8 mouse cellular contexts compared by ENCODE assay signal in genomic region chr3:40443788-40444595, GRCm38 (mm10).
DNase-seq lines count a peak whose midpoint lies in the region; ATAC-seq and TF ChIP-seq lines count a peak whose summit lies in the region.

No protein-coding gene starts in this region.

- intact Hi-C loops in heart, adult 2 months (cut with DNase I) = loop anchor here (2.0 kb wide), 2 partner anchors 51 to 1557 kb away; partner anchors contain the start of gene Fat4

- 30% methylated on average over 20 of the region's 20 CpGs for WGBS in heart, adult 2 months
- WGBS in embryonic facial prominence, embryonic 12.5 days = 25% methylated on average over 20 of the region's 20 CpGs

- no peak for TF ChIP-seq POLR2A in heart, adult 2 months (IDR thresholded peaks at IDR 0.05; ENCODE audit: insufficient read depth, low read depth, low read length)

- peak; percentile 94 for TF ChIP-seq CTCF in heart, adult 2 months (IDR thresholded peaks at IDR 0.05)

- peak; percentile 47; the same call in 1 of the 2 replicates for ATAC-seq in embryonic facial prominence, embryonic 12.5 days (ENCODE audit: insufficient number of reproducible peaks, insufficient read depth, low FRiP score, low TSS enrichment)
- ATAC-seq in hematopoietic stem cell, adult 5-6 weeks (replicated peaks in 1 of 2; ENCODE audit: insufficient read depth in 1 of 2, low FRiP score in 2 of 2, low TSS enrichment in 1 of 2, low read depth in 1 of 2, poor library complexity in 2 of 2, severe bottlenecking in 2 of 2) = peak; percentile 22 to 42; a peak in 1 of 4 replicates
- ATAC-seq in megakaryocyte-erythroid progenitor cell, adult 5-6 weeks (replicated peaks; ENCODE audit: low FRiP score, low TSS enrichment, poor library complexity, severe bottlenecking) = peak; percentile 26; the same call in 1 of the 2 replicates

- H3K9me3 ChIP-seq in embryonic facial prominence, embryonic 12.5 days = no peaks in the 10 kb centered on the region

- no peaks in the 10 kb centered on the region for H3K27me3 ChIP-seq in heart, adult 2 months (ENCODE audit: control insufficient read depth, insufficient read depth, low read length)
- no peaks in the 10 kb centered on the region for H3K27me3 ChIP-seq in embryonic facial prominence, embryonic 12.5 days
- H3K27me3 ChIP-seq in splenic B cell, adult 2 months (ENCODE audit: control insufficient read depth, insufficient read depth, low read length, poor library complexity, severe bottlenecking) = no peaks in the 10 kb centered on the region

- H3K4me3 ChIP-seq in heart, adult 2 months = no peak overlapping the region
- H3K4me3 ChIP-seq in embryonic facial prominence, embryonic 12.5 days = no peak overlapping the region

- no peak for TF ChIP-seq EP300 in heart, adult 2 months (IDR thresholded peaks at IDR 0.05; ENCODE audit: insufficient read depth, low read depth, low read length)

- H3K4me2 ChIP-seq in embryonic facial prominence, embryonic 12.5 days (replicated peaks) = peak overlapping the region; percentile 28

- H3K27ac ChIP-seq in heart, adult 2 months = no peak overlapping the region
- H3K27ac ChIP-seq in embryonic facial prominence, embryonic 12.5 days = peak overlapping the region; percentile 36; the same call in 1 of the 2 replicates

- H3K79me2 ChIP-seq in heart, adult 2 months (replicated peaks; ENCODE audit: control insufficient read depth, insufficient read depth, low read length) = no peaks in the 10 kb centered on the region

- no peaks in the 10 kb centered on the region; the same call in 1 of the 2 replicates for H3K4me1 ChIP-seq in heart, adult 2 months (ENCODE audit: control insufficient read depth, insufficient read depth, low read length)
- H3K4me1 ChIP-seq in embryonic facial prominence, embryonic 12.5 days = peaks cover 15% of the 10 kb centered on the region

- peak; percentile 10 to 63 for DNase-seq in heart, adult 2 months
- DNase-seq in heart, adult 8-10 months (ENCODE audit: low spot score) = no peak
- peak; percentile 60 for DNase-seq in adrenal gland, postnatal 25 days
- peak; percentile 72 to 87 for DNase-seq in layer of hippocampus, postnatal 25 days (ENCODE audit: extremely low spot score in 1 of 2, low spot score in 1 of 2)
- DNase-seq in splenic B cell, adult 2 months (ENCODE audit: low read depth, low spot score) = peak; percentile 15

- H3K36me3 ChIP-seq in heart, adult 2 months (ENCODE audit: control insufficient read depth, insufficient read depth, low read length) = no peaks in the 10 kb centered on the region
- no peaks in the 10 kb centered on the region for H3K36me3 ChIP-seq in embryonic facial prominence, embryonic 12.5 days
- no peaks in the 10 kb centered on the region for H3K36me3 ChIP-seq in splenic B cell, adult 2 months (ENCODE audit: control insufficient read depth, insufficient read depth, low read length, poor library complexity, severe bottlenecking)

- no peak overlapping the region for H3K9ac ChIP-seq in heart, adult 2 months (ENCODE audit: low read depth, low read length)
- H3K9ac ChIP-seq in embryonic facial prominence, embryonic 12.5 days = no peak overlapping the region
